Mouse (Mus musculus): ENCODE measurements around the gene Sdk1. TPM values are rescaled to one million over a fixed set of nuclear protein-coding genes. Genes with fewer than 3 reads are reported as not detected.

The Sdk1 gene
- polyA plus RNA-seq, 1 experiment from 2014 or later: 1.3 TPM

- H3K36me3 ChIP-seq (ENCODE audit: control insufficient read depth, insufficient read depth): no peaks in the 10 kb centered on the region
- 91% methylated on average over 11 of the region's 11 CpGs for WGBS
- H3K4me2 ChIP-seq (ENCODE audit: low read depth, low read length): no peak overlapping the region
- no peak overlapping the region for H3K4me3 ChIP-seq (ENCODE audit: low read length)
- H3K4me1 ChIP-seq (ENCODE audit: control insufficient read depth, insufficient read depth, low read length): no peaks in the 10 kb centered on the region
- no peak overlapping the region for H3K27ac ChIP-seq (ENCODE audit: low read length)
- no peak overlapping the region for H3K9ac ChIP-seq (ENCODE audit: low read length)
- ATAC-seq (replicated peaks; ENCODE audit: extremely low read depth, insufficient read depth, low FRiP score): no peak
- no peaks in the 10 kb centered on the region for H3K9me3 ChIP-seq (replicated peaks; ENCODE audit: control insufficient read depth, low read length)
- H3K27me3 ChIP-seq (ENCODE audit: control insufficient read depth, insufficient read depth, low read length): no peaks in the 10 kb centered on the region
Observed at GRCm38 (mm10) chr5:142096377-142096841, 855.1 kb downstream of the Sdk1 start.

DNA sequence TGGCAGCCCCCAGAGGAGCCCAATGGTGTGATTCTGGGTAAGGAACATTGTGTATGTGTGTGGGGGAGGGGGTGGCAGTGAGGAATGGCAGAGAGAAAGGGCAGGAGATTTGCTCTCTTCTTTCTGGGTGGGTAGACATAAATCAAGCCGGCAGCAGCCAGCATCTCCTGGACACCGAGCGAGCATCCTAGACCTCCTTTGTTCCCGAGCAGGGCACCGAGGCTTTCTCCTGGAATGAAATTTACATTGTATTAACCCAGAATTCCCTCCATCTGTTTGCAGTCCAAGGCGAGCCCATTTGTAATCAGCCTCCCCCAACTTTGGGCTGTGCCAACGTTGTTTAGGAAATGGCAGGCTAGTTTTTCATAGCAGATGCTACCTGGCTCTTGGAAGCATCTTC lies 858.9 kb downstream of the Sdk1 start:
- Histone ChIP-seq H3K4me2 (ENCODE audit: low read depth, low read length) (no peak overlapping the region), H3K27ac (ENCODE audit: low read length) (no peak overlapping the region), H3K9ac (ENCODE audit: low read length) (no peak overlapping the region), H3K27me3 (ENCODE audit: control insufficient read depth, insufficient read depth, low read length) (no peaks in the 10 kb centered on the region), H3K9me3 (replicated peaks; ENCODE audit: control insufficient read depth, low read length) (no peaks in the 10 kb centered on the region), H3K36me3 (ENCODE audit: control insufficient read depth, insufficient read depth) (no peaks in the 10 kb centered on the region), H3K4me3 (ENCODE audit: low read length) (no peak overlapping the region), H3K4me1 (ENCODE audit: control insufficient read depth, insufficient read depth, low read length) (no peaks in the 10 kb centered on the region)
- WGBS: 87% methylated on average over 7 of the region's 7 CpGs
- no peak for ATAC-seq (replicated peaks; ENCODE audit: extremely low read depth, insufficient read depth, low FRiP score)

GRCm38 (mm10) chr5:142107434-142107833 lies 866.1 kb downstream of the Sdk1 start:
- no peak overlapping the region for H3K27ac ChIP-seq (ENCODE audit: low read length)
- no peak overlapping the region for H3K4me2 ChIP-seq (ENCODE audit: low read depth, low read length)
- no peaks in the 10 kb centered on the region for H3K36me3 ChIP-seq (ENCODE audit: control insufficient read depth, insufficient read depth)
- 0 out of 2 replicates have a peak, but pooled peaks cover 4% of the 10 kb centered on the region for H3K9me3 ChIP-seq (replicated peaks; ENCODE audit: control insufficient read depth, low read length)
- no peaks in the 10 kb centered on the region for H3K27me3 ChIP-seq (ENCODE audit: control insufficient read depth, insufficient read depth, low read length)
- no peak overlapping the region for H3K4me3 ChIP-seq (ENCODE audit: low read length)
- no peak for ATAC-seq (replicated peaks; ENCODE audit: extremely low read depth, insufficient read depth, low FRiP score)
- H3K4me1 ChIP-seq (ENCODE audit: control insufficient read depth, insufficient read depth, low read length): no peaks in the 10 kb centered on the region
- no peak overlapping the region for H3K9ac ChIP-seq (ENCODE audit: low read length)
- WGBS: 75% methylated on average over 11 of the region's 11 CpGs

- Histone ChIP-seq H3K9ac (ENCODE audit: low read length) (no peak overlapping the region), H3K27me3 (ENCODE audit: control insufficient read depth, insufficient read depth, low read length) (no peaks in the 10 kb centered on the region), H3K4me1 (ENCODE audit: control insufficient read depth, insufficient read depth, low read length) (no peaks in the 10 kb centered on the region), H3K27ac (ENCODE audit: low read length) (no peak overlapping the region), H3K4me2 (ENCODE audit: low read depth, low read length) (no peak overlapping the region), H3K9me3 (replicated peaks; ENCODE audit: control insufficient read depth, low read length) (0 out of 2 replicates have a peak, but pooled peaks cover 4% of the 10 kb centered on the region), H3K36me3 (ENCODE audit: control insufficient read depth, insufficient read depth) (no peaks in the 10 kb centered on the region), H3K4me3 (ENCODE audit: low read length) (no peak overlapping the region)
- 85% methylated on average over 6 of the region's 6 CpGs for WGBS
- no peak for ATAC-seq (replicated peaks; ENCODE audit: extremely low read depth, insufficient read depth, low FRiP score)
Observed at GRCm38 (mm10) chr5:142111989-142112388, 870.7 kb downstream of the Sdk1 start.

GRCm38 (mm10) chr5:142113210-142114175 lies 872.2 kb downstream of the Sdk1 start:
- no peak overlapping the region for H3K4me2 ChIP-seq (ENCODE audit: low read depth, low read length)
- WGBS: 56% methylated on average over 18 of the region's 18 CpGs
- 0 out of 2 replicates have a peak, but pooled peaks cover 4% of the 10 kb centered on the region for H3K9me3 ChIP-seq (replicated peaks; ENCODE audit: control insufficient read depth, low read length)
- H3K4me3 ChIP-seq (ENCODE audit: low read length): no peak overlapping the region
- no peak overlapping the region for H3K27ac ChIP-seq (ENCODE audit: low read length)
- no peaks in the 10 kb centered on the region for H3K27me3 ChIP-seq (ENCODE audit: control insufficient read depth, insufficient read depth, low read length)
- H3K4me1 ChIP-seq (ENCODE audit: control insufficient read depth, insufficient read depth, low read length): no peaks in the 10 kb centered on the region
- no peak overlapping the region for H3K9ac ChIP-seq (ENCODE audit: low read length)
- ATAC-seq (replicated peaks; ENCODE audit: extremely low read depth, insufficient read depth, low FRiP score): no peak
- no peaks in the 10 kb centered on the region for H3K36me3 ChIP-seq (ENCODE audit: control insufficient read depth, insufficient read depth)

GRCm38 (mm10) chr5:142127779-142128178 lies 886.5 kb downstream of the Sdk1 start:
- Histone ChIP-seq H3K27ac (ENCODE audit: low read length) (no peak overlapping the region), H3K9ac (ENCODE audit: low read length) (no peak overlapping the region), H3K36me3 (ENCODE audit: control insufficient read depth, insufficient read depth) (no peaks in the 10 kb centered on the region), H3K9me3 (replicated peaks; ENCODE audit: control insufficient read depth, low read length) (0 out of 2 replicates have a peak, but pooled peaks cover 4% of the 10 kb centered on the region), H3K4me3 (ENCODE audit: low read length) (no peak overlapping the region), H3K27me3 (ENCODE audit: control insufficient read depth, insufficient read depth, low read length) (no peaks in the 10 kb centered on the region), H3K4me2 (ENCODE audit: low read depth, low read length) (no peak overlapping the region), H3K4me1 (ENCODE audit: control insufficient read depth, insufficient read depth, low read length) (no peaks in the 10 kb centered on the region)
- 70% methylated on average over 3 of the region's 4 CpGs for WGBS
- ATAC-seq (replicated peaks; ENCODE audit: extremely low read depth, insufficient read depth, low FRiP score): no peak

- WGBS: 47% methylated on average over 5 of the region's 5 CpGs
Observed at GRCm38 (mm10) chr5:142128181-142128611, 886.9 kb downstream of the Sdk1 start.

GRCm38 (mm10) chr5:142130004-142130403 lies 888.7 kb downstream of the Sdk1 start:
- Histone ChIP-seq H3K9me3 (replicated peaks; ENCODE audit: control insufficient read depth, low read length) (no peaks in the 10 kb centered on the region), H3K4me1 (ENCODE audit: control insufficient read depth, insufficient read depth, low read length) (no peaks in the 10 kb centered on the region), H3K27me3 (ENCODE audit: control insufficient read depth, insufficient read depth, low read length) (no peaks in the 10 kb centered on the region), H3K4me3 (ENCODE audit: low read length) (no peak overlapping the region), H3K36me3 (ENCODE audit: control insufficient read depth, insufficient read depth) (no peaks in the 10 kb centered on the region), H3K9ac (ENCODE audit: low read length) (no peak overlapping the region), H3K4me2 (ENCODE audit: low read depth, low read length) (no peak overlapping the region), H3K27ac (ENCODE audit: low read length) (no peak overlapping the region)
- ATAC-seq (replicated peaks; ENCODE audit: extremely low read depth, insufficient read depth, low FRiP score): no peak
- WGBS: 12% methylated on average over 2 of the region's 2 CpGs

More at GRCm38 (mm10) chr5:142128181-142128611, 886.9 kb downstream of the Sdk1 start:
- ATAC-seq (replicated peaks; ENCODE audit: extremely low read depth, insufficient read depth, low FRiP score): no peak
- no peak overlapping the region for H3K27ac ChIP-seq (ENCODE audit: low read length)
- no peak overlapping the region for H3K4me2 ChIP-seq (ENCODE audit: low read depth, low read length)
- H3K4me1 ChIP-seq (ENCODE audit: control insufficient read depth, insufficient read depth, low read length): no peaks in the 10 kb centered on the region
- 0 out of 2 replicates have a peak, but pooled peaks cover 4% of the 10 kb centered on the region for H3K9me3 ChIP-seq (replicated peaks; ENCODE audit: control insufficient read depth, low read length)
- no peak overlapping the region for H3K9ac ChIP-seq (ENCODE audit: low read length)
- H3K27me3 ChIP-seq (ENCODE audit: control insufficient read depth, insufficient read depth, low read length): no peaks in the 10 kb centered on the region
- no peak overlapping the region for H3K4me3 ChIP-seq (ENCODE audit: low read length)
- H3K36me3 ChIP-seq (ENCODE audit: control insufficient read depth, insufficient read depth): no peaks in the 10 kb centered on the region

GRCm38 (mm10) chr5:142139978-142140377 lies 898.7 kb downstream of the Sdk1 start:
- Histone ChIP-seq H3K9me3 (replicated peaks; ENCODE audit: control insufficient read depth, low read length) (no peaks in the 10 kb centered on the region), H3K9ac (ENCODE audit: low read length) (no peak overlapping the region), H3K27ac (ENCODE audit: low read length) (no peak overlapping the region), H3K4me1 (ENCODE audit: control insufficient read depth, insufficient read depth, low read length) (no peaks in the 10 kb centered on the region), H3K4me3 (ENCODE audit: low read length) (no peak overlapping the region), H3K4me2 (ENCODE audit: low read depth, low read length) (no peak overlapping the region), H3K36me3 (ENCODE audit: control insufficient read depth, insufficient read depth) (no peaks in the 10 kb centered on the region), H3K27me3 (ENCODE audit: control insufficient read depth, insufficient read depth, low read length) (no peaks in the 10 kb centered on the region)
- peak; percentile 69 for ATAC-seq (replicated peaks; ENCODE audit: extremely low read depth, insufficient read depth, low FRiP score)
- 27% methylated on average over 7 of the region's 7 CpGs for WGBS

Data from heart, embryonic 16.5 days (tissue).